Mouse (Mus musculus) heart, embryonic 15.5 days (tissue): ENCODE measurements at regions not wholly inside any gene's neighbourhood (a gene's known extent, or its start where the extent isn't known, plus 50 kb on each side); places are given as distances from the start of the nearest gene placed in this dataset.

Source experiments
- ATAC-seq: fragments of 200-750 bp; cut with Nextera tagmentation; replicated peaks from 2 replicates; pipeline ENCODE4 v1.8.0; 2017; ENCODE audit warnings: low read depth, moderate TSS enrichment; ENCODE audit not compliant: insufficient number of reproducible peaks, insufficient read depth, low FRiP score
- H3K27ac ChIP-seq: fragments of 300-500 bp; sonication (generic); 2 replicates; pipeline ENCODE4 v1.5.1; 2015; ENCODE audit warnings: mild to moderate bottlenecking, inconsistent platforms
- H3K27me3 ChIP-seq: fragments of 300-500 bp; sonication (generic); 2 replicates; pipeline ENCODE4 v1.6.1; 2015; ENCODE audit warnings: inconsistent platforms
- H3K36me3 ChIP-seq: fragments of 300-500 bp; sonication (generic); 2 replicates; pipeline ENCODE4 v1.6.1; 2015; ENCODE audit warnings: mild to moderate bottlenecking, inconsistent platforms
- H3K4me1 ChIP-seq: fragments of 300-500 bp; sonication (generic); replicated peaks from 2 replicates; pipeline ENCODE4 v1.6.1; 2015; ENCODE audit warnings: inconsistent platforms
- H3K4me2 ChIP-seq: fragments of 300-500 bp; sonication (generic); 2 replicates; pipeline ENCODE4 v1.6.1; 2015; ENCODE audit warnings: inconsistent platforms, mild to moderate bottlenecking, moderate library complexity
- H3K4me3 ChIP-seq: fragments of 300-500 bp; sonication (generic); 2 replicates; pipeline ENCODE4 v1.5.1; 2015; ENCODE audit warnings: mild to moderate bottlenecking, inconsistent platforms
- H3K9ac ChIP-seq: fragments of 300-500 bp; sonication (generic); 2 replicates; pipeline ENCODE4 v1.6.1; 2015; ENCODE audit warnings: mild to moderate bottlenecking, inconsistent platforms
- H3K9me3 ChIP-seq: fragments of 300-500 bp; sonication (generic); replicated peaks from 2 replicates; pipeline ENCODE4 v1.6.1; 2016; ENCODE audit warnings: inconsistent platforms
- WGBS: fragments of 180-500 bp; shearing (Covaris S2); methylation state at CpG from one replicate; pipeline ENCODE4 v1.1.7; 2015; ENCODE audit warnings: mixed read lengths; 5-methylcytosine and 5-hydroxymethylcytosine counted together

GRCm38 (mm10) chr13:99075467-99075866 lies 91.1 kb upstream of the 1700024P04Rik start:
- Histone ChIP-seq H3K4me1 (peaks cover 13% of the 10 kb centered on the region), H3K27me3 (no peaks in the 10 kb centered on the region), H3K9me3 (no peaks in the 10 kb centered on the region), H3K9ac (no peak overlapping the region), H3K4me2 (no peak overlapping the region), H3K27ac (no peak overlapping the region), H3K36me3 (no peaks in the 10 kb centered on the region), H3K4me3 (no peak overlapping the region)
- 81% methylated on average over 4 of the region's 4 CpGs for WGBS
- ATAC-seq: no peak

GRCm38 (mm10) chr13:99071821-99072414 lies 87.6 kb upstream of the 1700024P04Rik start:
- Histone ChIP-seq H3K36me3 (no peaks in the 10 kb centered on the region), H3K4me1 (peaks cover 10% of the 10 kb centered on the region), H3K4me3 (no peak overlapping the region), H3K9me3 (no peaks in the 10 kb centered on the region), H3K9ac (no peak overlapping the region), H3K4me2 (no peak overlapping the region), H3K27ac (peak overlapping the region; percentile 33; the same call in 1 of the 2 replicates), H3K27me3 (no peaks in the 10 kb centered on the region)
- ATAC-seq: no peak
- 63% methylated on average over 8 of the region's 8 CpGs for WGBS

- Histone ChIP-seq H3K27ac (peak overlapping the region; percentile 33; the same call in 1 of the 2 replicates), H3K4me3 (no peak overlapping the region), H3K9ac (no peak overlapping the region), H3K9me3 (no peaks in the 10 kb centered on the region), H3K36me3 (no peaks in the 10 kb centered on the region), H3K4me2 (no peak overlapping the region), H3K4me1 (peaks cover 10% of the 10 kb centered on the region), H3K27me3 (no peaks in the 10 kb centered on the region)
- WGBS: 10% methylated on average over 6 of the region's 6 CpGs
- ATAC-seq: 0 out of 2 replicates have a peak, but pooled peaks have one; percentile 60
Observed at GRCm38 (mm10) chr13:99071413-99071812, 87.0 kb upstream of the 1700024P04Rik start.

GRCm38 (mm10) chr13:99069767-99070166 lies 85.4 kb upstream of the 1700024P04Rik start:
- Histone ChIP-seq H3K36me3 (no peaks in the 10 kb centered on the region), H3K9me3 (no peaks in the 10 kb centered on the region), H3K4me2 (no peak overlapping the region), H3K4me1 (peaks cover 10% of the 10 kb centered on the region), H3K27me3 (no peaks in the 10 kb centered on the region), H3K9ac (no peak overlapping the region), H3K4me3 (no peak overlapping the region), H3K27ac (no peak overlapping the region)
- 88% methylated on average over 10 of the region's 10 CpGs for WGBS
- no peak for ATAC-seq

- Histone ChIP-seq H3K9me3 (no peaks in the 10 kb centered on the region), H3K9ac (no peak overlapping the region), H3K4me1 (peaks cover 10% of the 10 kb centered on the region), H3K4me2 (no peak overlapping the region), H3K27me3 (no peaks in the 10 kb centered on the region), H3K36me3 (no peaks in the 10 kb centered on the region), H3K27ac (no peak overlapping the region), H3K4me3 (no peak overlapping the region)
- no peak for ATAC-seq
- WGBS: 62% methylated on average over 1 of the region's 1 CpGs
Observed at GRCm38 (mm10) chr13:99067504-99067903, 83.1 kb upstream of the 1700024P04Rik start.

- no peaks in the 10 kb centered on the region for H3K9me3 ChIP-seq
- WGBS: 72% methylated on average over 4 of the region's 4 CpGs
- no peak for ATAC-seq
Observed at GRCm38 (mm10) chr13:99063431-99063830, 79.1 kb upstream of the 1700024P04Rik start.

GRCm38 (mm10) chr13:99062936-99063335 lies 78.6 kb upstream of the 1700024P04Rik start:
- no peak overlapping the region for H3K4me2 ChIP-seq
- ATAC-seq: no peak
- H3K9me3 ChIP-seq: no peaks in the 10 kb centered on the region
- H3K4me1 ChIP-seq: peaks cover 5% of the 10 kb centered on the region; the same call in 1 of the 2 replicates
- no peak overlapping the region for H3K27ac ChIP-seq
- H3K27me3 ChIP-seq: no peaks in the 10 kb centered on the region
- no peak overlapping the region for H3K9ac ChIP-seq
- no peak overlapping the region for H3K4me3 ChIP-seq
- WGBS: 73% methylated on average over 3 of the region's 3 CpGs
- H3K36me3 ChIP-seq: no peaks in the 10 kb centered on the region

More at GRCm38 (mm10) chr13:99063431-99063830, 79.1 kb upstream of the 1700024P04Rik start:
- Histone ChIP-seq H3K4me1 (peaks cover 2% of the 10 kb centered on the region; the same call in 1 of the 2 replicates), H3K4me3 (no peak overlapping the region), H3K9ac (no peak overlapping the region), H3K4me2 (no peak overlapping the region), H3K27me3 (no peaks in the 10 kb centered on the region), H3K36me3 (no peaks in the 10 kb centered on the region), H3K27ac (no peak overlapping the region)

- WGBS: 55% methylated on average over 13 of the region's 13 CpGs
- ATAC-seq: no peak; the same call in 1 of the 2 replicates
- H3K27me3 ChIP-seq: no peaks in the 10 kb centered on the region
- no peak overlapping the region for H3K4me2 ChIP-seq
- H3K27ac ChIP-seq: no peak overlapping the region
- H3K4me3 ChIP-seq: no peak overlapping the region
- H3K4me1 ChIP-seq: peaks cover 21% of the 10 kb centered on the region
- H3K36me3 ChIP-seq: no peaks in the 10 kb centered on the region
- H3K9me3 ChIP-seq: no peaks in the 10 kb centered on the region
- no peak overlapping the region for H3K9ac ChIP-seq
Observed at GRCm38 (mm10) chr13:99058131-99058970, 74.0 kb upstream of the 1700024P04Rik start.

- H3K9ac ChIP-seq: no peak overlapping the region
- WGBS: 85% methylated on average over 6 of the region's 6 CpGs
Observed at GRCm38 (mm10) chr13:99057696-99058095, 73.3 kb upstream of the 1700024P04Rik start.

GRCm38 (mm10) chr13:99057293-99057588 lies 72.9 kb upstream of the 1700024P04Rik start:
- Histone ChIP-seq H3K4me2 (no peak overlapping the region), H3K4me1 (peaks cover 21% of the 10 kb centered on the region), H3K9me3 (no peaks in the 10 kb centered on the region), H3K27me3 (no peaks in the 10 kb centered on the region), H3K36me3 (no peaks in the 10 kb centered on the region), H3K27ac (0 out of 2 replicates have a peak overlapping the region, but pooled peaks have one; percentile 2), H3K9ac (no peak overlapping the region), H3K4me3 (no peak overlapping the region)
- 83% methylated on average over 3 of the region's 3 CpGs for WGBS
- ATAC-seq: no peak

More at GRCm38 (mm10) chr13:99057696-99058095, 73.3 kb upstream of the 1700024P04Rik start:
- Histone ChIP-seq H3K4me2 (no peak overlapping the region), H3K27ac (no peak overlapping the region), H3K9me3 (no peaks in the 10 kb centered on the region), H3K4me1 (peaks cover 21% of the 10 kb centered on the region), H3K36me3 (no peaks in the 10 kb centered on the region), H3K4me3 (no peak overlapping the region), H3K27me3 (no peaks in the 10 kb centered on the region)
- ATAC-seq: no peak

- no peak overlapping the region for H3K4me3 ChIP-seq
- H3K27ac ChIP-seq: 0 out of 2 replicates have a peak overlapping the region, but pooled peaks have one; percentile 2
- H3K4me1 ChIP-seq: peaks cover 21% of the 10 kb centered on the region
- no peaks in the 10 kb centered on the region for H3K9me3 ChIP-seq
- no peak overlapping the region for H3K9ac ChIP-seq
- H3K4me2 ChIP-seq: no peak overlapping the region
- 72% methylated on average over 19 of the region's 19 CpGs for WGBS
- ATAC-seq: no peak
- no peaks in the 10 kb centered on the region for H3K36me3 ChIP-seq
- no peaks in the 10 kb centered on the region for H3K27me3 ChIP-seq
Observed at GRCm38 (mm10) chr13:99056432-99057292, 72.3 kb upstream of the 1700024P04Rik start.
